8 mouse cellular contexts compared by ENCODE assay signal in the genomic region with DNA sequence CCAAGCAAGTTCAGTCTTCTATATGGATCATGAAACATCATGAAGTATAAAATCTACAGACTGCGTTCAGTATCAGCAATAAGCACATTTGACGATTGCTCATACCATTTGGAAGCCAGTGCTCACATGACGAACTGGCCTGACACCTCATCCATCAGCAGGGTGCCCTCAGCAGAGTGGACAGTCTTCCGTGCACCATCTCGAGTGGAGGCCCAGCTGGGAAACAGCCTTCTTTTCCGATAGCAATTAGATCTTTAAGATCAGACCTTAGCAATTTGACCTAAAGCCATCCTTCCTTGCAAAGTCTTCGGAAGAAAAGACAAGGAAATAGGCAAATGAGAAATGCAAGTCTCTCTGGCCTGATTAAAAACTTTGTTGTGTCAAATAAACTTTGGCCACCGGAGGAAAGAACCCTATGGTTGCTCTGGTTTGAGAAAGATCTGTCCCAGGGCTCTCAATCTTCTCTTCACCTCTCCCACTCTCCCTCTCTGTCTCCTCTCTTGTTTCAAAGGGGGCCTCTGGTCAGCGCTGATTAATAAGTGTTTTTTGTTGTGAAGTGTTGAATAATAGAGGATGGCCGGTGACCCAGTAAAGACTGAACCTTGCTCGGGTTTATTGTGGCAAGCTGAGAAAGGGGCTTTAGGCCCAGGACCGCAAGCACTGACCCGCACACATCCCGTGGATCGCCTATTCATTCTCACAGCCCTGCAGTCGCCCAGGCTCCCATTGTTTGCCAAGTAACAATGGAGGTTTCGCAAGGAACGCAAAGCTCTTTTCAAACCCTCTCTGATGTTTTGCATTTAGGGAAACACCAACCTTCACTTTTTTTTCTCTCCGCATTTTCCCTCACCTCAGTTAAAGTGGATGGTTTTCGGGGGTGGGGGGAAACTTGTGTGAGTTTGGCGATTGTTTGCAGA.
DNase-seq lines count a peak whose midpoint lies in the region; ATAC-seq and TF ChIP-seq lines count a peak whose summit lies in the region.

No protein-coding gene starts in this region.

- peak overlapping the region; percentile 62 for H3K4me3 ChIP-seq in gastrocnemius, adult 2 months
- H3K4me3 ChIP-seq in forebrain, embryonic 16.5 days (replicated peaks; ENCODE audit: low read length), result peak overlapping the region; percentile 55
- H3K4me3 ChIP-seq in midbrain, embryonic 10.5 days, result peak overlapping the region; percentile 91

- peak overlapping the region; percentile 91 for H3K9ac ChIP-seq in forebrain, embryonic 16.5 days (replicated peaks; ENCODE audit: low read depth, low read length)

- ATAC-seq in Patski, result peak; percentile 8
- no peak for ATAC-seq in forebrain, embryonic 16.5 days

- DNase-seq in gastrocnemius, adult 2 months, result no peak
- no peak for DNase-seq in gastrocnemius, postnatal 36 days
- no peak for DNase-seq in Patski (ENCODE audit: low read depth, low spot score)
- peak; percentile 86 for DNase-seq in midbrain, embryonic 10.5 days (ENCODE audit: low spot score)
- DNase-seq in urinary bladder, adult 18-20 months (ENCODE audit: low spot score in 2 of 2), result no peak
- DNase-seq in left cerebral cortex, postnatal 25 days (ENCODE audit: low spot score in 2 of 2), result no peak
- DNase-seq in left cerebral cortex, postnatal 4 days, result no peak

- no peaks in the 10 kb centered on the region for H3K9me3 ChIP-seq in forebrain, embryonic 16.5 days (ENCODE audit: control insufficient read depth, low read length)
- H3K9me3 ChIP-seq in midbrain, embryonic 10.5 days (replicated peaks), result no peaks in the 10 kb centered on the region

- POLR2A ChIA-PET in Patski (lab: Charles Lee), result no interaction called here

- no peak overlapping the region for H3K27ac ChIP-seq in gastrocnemius, adult 2 months
- peak overlapping the region; percentile 97 for H3K27ac ChIP-seq in forebrain, embryonic 16.5 days (ENCODE audit: low read length)
- H3K27ac ChIP-seq in midbrain, embryonic 10.5 days (replicated peaks), result peak overlapping the region; percentile 100

- H3K27me3 ChIP-seq in Patski, result peaks cover 77% of the 10 kb centered on the region
- H3K27me3 ChIP-seq in forebrain, embryonic 16.5 days (replicated peaks; ENCODE audit: control insufficient read depth, insufficient read depth, low read length), result no peaks in the 10 kb centered on the region
- peaks cover 12% of the 10 kb centered on the region for H3K27me3 ChIP-seq in midbrain, embryonic 10.5 days (ENCODE audit: low read depth, poor library complexity, severe bottlenecking)

- in situ Hi-C loops in Patski (cut with MboI; ENCODE audit: low pct_unique_long_range_greater_than_20kb), result no loop called here

- intact Hi-C loops in gastrocnemius, adult 2 months (cut with DNase I), result no loop called here
- intact Hi-C loops in gastrocnemius, postnatal 36 days (cut with DNase I), result no loop called here
- intact Hi-C loops in left cerebral cortex, postnatal 25 days (cut with DNase I), result loop anchor here (2.0 kb wide), 1 partner anchor 847 kb away; no protein-coding TSS in a partner anchor
- intact Hi-C loops in left cerebral cortex, postnatal 4 days (cut with DNase I), result no loop called here

- CTCF ChIA-PET in Patski (lab: Charles Lee), result no interaction called here

- H3K36me3 ChIP-seq in forebrain, embryonic 16.5 days (ENCODE audit: control insufficient read depth, insufficient read depth), result no peaks in the 10 kb centered on the region
- H3K36me3 ChIP-seq in midbrain, embryonic 10.5 days, result no peaks in the 10 kb centered on the region

- 12% methylated on average over 21 of the region's 21 CpGs for WGBS in forebrain, embryonic 16.5 days
- WGBS in midbrain, embryonic 10.5 days, result 1% methylated on average over 21 of the region's 21 CpGs

- peaks cover 34% of the 10 kb centered on the region for H3K4me1 ChIP-seq in forebrain, embryonic 16.5 days (replicated peaks; ENCODE audit: control insufficient read depth, insufficient read depth, low read length)
- peaks cover 52% of the 10 kb centered on the region for H3K4me1 ChIP-seq in midbrain, embryonic 10.5 days

- H3K4me2 ChIP-seq in forebrain, embryonic 16.5 days (ENCODE audit: low read length), result peak overlapping the region; percentile 99

- no peak for TF ChIP-seq CTCF in gastrocnemius, adult 2 months (IDR thresholded peaks at IDR 0.05)
- no peak for TF ChIP-seq CTCF in Patski (IDR thresholded peaks at IDR 0.05)
